Mouse (Mus musculus): ENCODE results near the gene Vps13c.

The Vps13c gene

GRCm38 (mm10) chr9:67965889-67966288 lies 125.7 kb downstream of the Vps13c start:
- in situ Hi-C loops (cut with MboI; ENCODE audit: unreplicated experiment in 2 of 2) = loop anchor here in 1 of 2 experiments (25.0 kb wide), 1 partner anchor 904 kb away; no protein-coding TSS in a partner anchor

GRCm38 (mm10) chr9:67967011-67967410 lies 126.8 kb downstream of the Vps13c start:
- in situ Hi-C loops (cut with MboI; ENCODE audit: unreplicated experiment in 2 of 2) = loop anchor here in 1 of 2 experiments (25.0 kb wide), 1 partner anchor 905 kb away; no protein-coding TSS in a partner anchor

GRCm38 (mm10) chr9:67973451-67973850 lies 133.3 kb downstream of the Vps13c start:
- in situ Hi-C loops (cut with MboI; ENCODE audit: unreplicated experiment in 2 of 2) = loop anchor here (5.0 to 25.0 kb wide), 4 partner anchors 141 to 911 kb away; partner anchors contain the start of gene C2cd4a (in 1 of the 2)

- in situ Hi-C loops (cut with MboI; ENCODE audit: unreplicated experiment in 2 of 2) = loop anchor here in 1 of 2 experiments (10.0 kb wide), 1 partner anchor 261 kb away; no protein-coding TSS in a partner anchor
These were observed 135.3 kb downstream of the Vps13c start for GRCm38 (mm10) chr9:67975491-67975890.

GRCm38 (mm10) chr9:68006566-68006965 lies 166.4 kb downstream of the Vps13c start:
- in situ Hi-C loops (cut with MboI; ENCODE audit: unreplicated experiment in 2 of 2) = loop anchor here (25.0 kb wide), 2 partner anchors 1281 to 1356 kb away; no protein-coding TSS in a partner anchor

- in situ Hi-C loops (cut with MboI; ENCODE audit: unreplicated experiment in 2 of 2) = loop anchor here (5.0 to 25.0 kb wide), 4 partner anchors 1272 to 1470 kb away; no protein-coding TSS in a partner anchor
These were observed 174.8 kb downstream of the Vps13c start for GRCm38 (mm10) chr9:68014991-68015396.

- in situ Hi-C loops (cut with MboI; ENCODE audit: unreplicated experiment in 2 of 2) = loop anchor here (10.0 to 25.0 kb wide), 3 partner anchors 1271 to 1468 kb away; no protein-coding TSS in a partner anchor
These were observed 176.2 kb downstream of the Vps13c start for GRCm38 (mm10) chr9:68016255-68016954.

- in situ Hi-C loops (cut with MboI; ENCODE audit: unreplicated experiment in 2 of 2) = loop anchor here (25.0 kb wide), 2 partner anchors 1266 to 1341 kb away; no protein-coding TSS in a partner anchor
These were observed 180.7 kb downstream of the Vps13c start for GRCm38 (mm10) chr9:68020776-68021365.

GRCm38 (mm10) chr9:68022311-68023043 lies 182.3 kb downstream of the Vps13c start:
- in situ Hi-C loops (cut with MboI; ENCODE audit: unreplicated experiment in 2 of 2) = loop anchor here (25.0 kb wide), 2 partner anchors 1265 to 1340 kb away; no protein-coding TSS in a partner anchor

GRCm38 (mm10) chr9:68028631-68029030 lies 188.4 kb downstream of the Vps13c start:
- in situ Hi-C loops (cut with MboI; ENCODE audit: unreplicated experiment in 2 of 2) = no loop called here

GRCm38 (mm10) chr9:68033771-68034170 lies 193.6 kb downstream of the Vps13c start:
- in situ Hi-C loops (cut with MboI; ENCODE audit: unreplicated experiment in 2 of 2) = no loop called here
